Mouse (Mus musculus) hindbrain, embryonic 10.5 days (tissue): ENCODE measurements around the gene Gypa. TPM values are rescaled to one million over a fixed set of nuclear protein-coding genes. Genes with fewer than 3 reads are reported as not detected.

Experiments
- DNase-seq: peaks from one replicate; pipeline ENCODE4 v3.0.0-alpha.2; 2017; ENCODE audit warnings: low spot score
- H3K27ac ChIP-seq: fragments of 300-500 bp; sonication (generic); 2 replicates; pipeline ENCODE4 v1.5.1; 2016; ENCODE audit warnings: mild to moderate bottlenecking, moderate library complexity
- H3K27me3 ChIP-seq: fragments of 300-500 bp; sonication (generic); 2 replicates; pipeline ENCODE4 v1.6.1; 2016; ENCODE audit warnings: mild to moderate bottlenecking; ENCODE audit not compliant: poor library complexity, insufficient read depth, severe bottlenecking
- H3K36me3 ChIP-seq: fragments of 300-500 bp; sonication (generic); 2 replicates; pipeline ENCODE4 v1.6.1; 2016; ENCODE audit warnings: mild to moderate bottlenecking, moderate library complexity
- H3K4me1 ChIP-seq: fragments of 300-500 bp; sonication (generic); replicated peaks from 2 replicates; pipeline ENCODE4 v1.6.1; 2016; ENCODE audit warnings: mild to moderate bottlenecking
- H3K4me3 ChIP-seq: fragments of 300-500 bp; sonication (generic); 2 replicates; pipeline ENCODE4 v1.5.1; 2016; ENCODE audit warnings: mild to moderate bottlenecking, moderate library complexity
- H3K9me3 ChIP-seq: fragments of 300-500 bp; sonication (generic); 2 replicates; pipeline ENCODE4 v1.6.1; 2016; ENCODE audit warnings: mild to moderate bottlenecking, moderate library complexity
- WGBS: fragments of 180-500 bp; shearing (Covaris S2); methylation state at CpG from one replicate; pipeline ENCODE4 v1.1.7; 2016; 5-methylcytosine and 5-hydroxymethylcytosine counted together
- polyA plus RNA-seq: library from polyadenylated mRNA; unstranded; fragments of >200 nt; fragmentation: Nextera tagmentation; extraction: Ambion mirVana; gene quantifications from 2 replicates; pipeline ENCODE4 v1.2.1, GENCODE M21; 2016

The Gypa gene
- 15.7 and 19.1 TPM in 2 replicates for polyA plus RNA-seq

GRCm38 (mm10) chr8:80493523-80494345, at the start of gene Gypa:
Gypa (plus strand) TSS chr8:80493781.
- peak; percentile 4 for DNase-seq
- Histone ChIP-seq H3K4me1 (no peaks in the 10 kb centered on the region; the same call in 1 of the 2 replicates), H3K27me3 (no peaks in the 10 kb centered on the region), H3K27ac (peak within 1 kb of the TSS; percentile 80), H3K4me3 (peak within 1 kb of the TSS; percentile 60), H3K9me3 (no peaks in the 10 kb centered on the region), H3K36me3 (no peaks in the 10 kb centered on the region)
- WGBS: 35% methylated on average over 14 of the region's 14 CpGs

- DNase-seq: no peak
- H3K9me3 ChIP-seq: no peaks in the 10 kb centered on the region
- H3K4me3 ChIP-seq: no peak overlapping the region
- no peaks in the 10 kb centered on the region for H3K36me3 ChIP-seq
- 87% methylated on average over 4 of the region's 4 CpGs for WGBS
- H3K4me1 ChIP-seq: no peaks in the 10 kb centered on the region
- H3K27me3 ChIP-seq: no peaks in the 10 kb centered on the region
- no peak overlapping the region for H3K27ac ChIP-seq
Measured at GRCm38 (mm10) chr8:80444534-80445072, 49.0 kb upstream of the Gypa start.

GRCm38 (mm10) chr8:80447217-80447616, 46.4 kb upstream of the Gypa start:
- no peak overlapping the region for H3K27ac ChIP-seq
- 78% methylated on average over 4 of the region's 4 CpGs for WGBS
- no peaks in the 10 kb centered on the region for H3K36me3 ChIP-seq
- no peak for DNase-seq
- no peak overlapping the region for H3K4me3 ChIP-seq
- H3K4me1 ChIP-seq: no peaks in the 10 kb centered on the region
- no peaks in the 10 kb centered on the region for H3K9me3 ChIP-seq
- no peaks in the 10 kb centered on the region for H3K27me3 ChIP-seq

- Histone ChIP-seq H3K4me3 (no peak overlapping the region), H3K27me3 (no peaks in the 10 kb centered on the region), H3K27ac (no peak overlapping the region), H3K36me3 (no peaks in the 10 kb centered on the region), H3K4me1 (no peaks in the 10 kb centered on the region), H3K9me3 (no peaks in the 10 kb centered on the region)
- no peak for DNase-seq
- WGBS: 69% methylated on average over 19 of the region's 19 CpGs
Measured at GRCm38 (mm10) chr8:80451938-80452690, 41.5 kb upstream of the Gypa start.

GRCm38 (mm10) chr8:80463450-80463917, 30.1 kb upstream of the Gypa start:
- WGBS: 83% methylated on average over 4 of the region's 4 CpGs
- Histone ChIP-seq H3K36me3 (no peaks in the 10 kb centered on the region), H3K27ac (no peak overlapping the region), H3K9me3 (no peaks in the 10 kb centered on the region), H3K4me1 (no peaks in the 10 kb centered on the region), H3K4me3 (no peak overlapping the region), H3K27me3 (no peaks in the 10 kb centered on the region)
- no peak for DNase-seq

GRCm38 (mm10) chr8:80474971-80475370, 18.6 kb upstream of the Gypa start:
- peak; percentile 4 for DNase-seq
- H3K4me3 ChIP-seq: no peak overlapping the region
- H3K27me3 ChIP-seq: no peaks in the 10 kb centered on the region
- WGBS: 48% methylated on average over 7 of the region's 7 CpGs
- H3K36me3 ChIP-seq: no peaks in the 10 kb centered on the region
- H3K4me1 ChIP-seq: peaks cover 3% of the 10 kb centered on the region; the same call in 1 of the 2 replicates
- H3K9me3 ChIP-seq: peaks cover 4% of the 10 kb centered on the region; the same call in 1 of the 2 replicates
- no peak overlapping the region for H3K27ac ChIP-seq

- WGBS: 84% methylated on average over 5 of the region's 5 CpGs
- Histone ChIP-seq H3K4me1 (peaks cover 3% of the 10 kb centered on the region; the same call in 1 of the 2 replicates), H3K27ac (no peak overlapping the region), H3K9me3 (no peaks in the 10 kb centered on the region), H3K4me3 (no peak overlapping the region), H3K27me3 (no peaks in the 10 kb centered on the region), H3K36me3 (no peaks in the 10 kb centered on the region)
- DNase-seq: no peak
Measured at GRCm38 (mm10) chr8:80478156-80478555, 15.4 kb upstream of the Gypa start.

GRCm38 (mm10) chr8:80479129-80479528, 14.5 kb upstream of the Gypa start:
- no peaks in the 10 kb centered on the region for H3K36me3 ChIP-seq
- no peak overlapping the region for H3K4me3 ChIP-seq
- 53% methylated on average over 1 of the region's 1 CpGs for WGBS
- DNase-seq: no peak
- no peaks in the 10 kb centered on the region for H3K27me3 ChIP-seq
- peaks cover 3% of the 10 kb centered on the region; the same call in 1 of the 2 replicates for H3K4me1 ChIP-seq
- H3K27ac ChIP-seq: no peak overlapping the region
- H3K9me3 ChIP-seq: no peaks in the 10 kb centered on the region

GRCm38 (mm10) chr8:80482173-80482572, 11.4 kb upstream of the Gypa start:
- no peaks in the 10 kb centered on the region for H3K36me3 ChIP-seq
- DNase-seq: no peak
- no peaks in the 10 kb centered on the region for H3K9me3 ChIP-seq
- no peak overlapping the region for H3K27ac ChIP-seq
- H3K4me1 ChIP-seq: no peaks in the 10 kb centered on the region
- no peaks in the 10 kb centered on the region for H3K27me3 ChIP-seq
- no peak overlapping the region for H3K4me3 ChIP-seq
- 76% methylated on average over 6 of the region's 6 CpGs for WGBS

- no peaks in the 10 kb centered on the region for H3K9me3 ChIP-seq
- DNase-seq: peak; percentile 5
- WGBS: 41% methylated on average over 16 of the region's 16 CpGs
- no peaks in the 10 kb centered on the region for H3K36me3 ChIP-seq
- H3K4me3 ChIP-seq: no peak overlapping the region
- no peaks in the 10 kb centered on the region for H3K27me3 ChIP-seq
- H3K4me1 ChIP-seq: no peaks in the 10 kb centered on the region
- H3K27ac ChIP-seq: no peak overlapping the region
Measured at GRCm38 (mm10) chr8:80482822-80483774, 10.5 kb upstream of the Gypa start.

GRCm38 (mm10) chr8:80491562-80491961, 2.0 kb upstream of the Gypa start:
- WGBS: 60% methylated on average over 1 of the region's 1 CpGs
- Histone ChIP-seq H3K36me3 (no peaks in the 10 kb centered on the region), H3K4me1 (no peaks in the 10 kb centered on the region; the same call in 1 of the 2 replicates), H3K27ac (no peak overlapping the region), H3K4me3 (no peak overlapping the region), H3K9me3 (no peaks in the 10 kb centered on the region), H3K27me3 (no peaks in the 10 kb centered on the region)
- DNase-seq: no peak

GRCm38 (mm10) chr8:80492987-80493441, 567 bp upstream of the Gypa start:
- DNase-seq: peak; percentile 74
- Histone ChIP-seq H3K27ac (peak overlapping the region; percentile 80), H3K9me3 (no peaks in the 10 kb centered on the region), H3K4me3 (peak overlapping the region; percentile 60), H3K36me3 (no peaks in the 10 kb centered on the region), H3K27me3 (no peaks in the 10 kb centered on the region), H3K4me1 (no peaks in the 10 kb centered on the region; the same call in 1 of the 2 replicates)
- WGBS: under 1% methylated on average over 16 of the region's 16 CpGs
